Mouse (Mus musculus) bone marrow, adult 2 months (tissue): Measurements from ENCODE around the gene Coro7.

Experiments
- CTCF ChIP-seq: fragments of 200-500 bp; IDR thresholded peaks from 2 replicates; pipeline ENCODE4 v1.5.1; 2011; ENCODE audit warnings: low read length, control low read depth; ENCODE audit not compliant: control insufficient read depth, insufficient read depth
- POLR2A ChIP-seq: fragments of 200-500 bp; IDR thresholded peaks from 2 replicates; pipeline ENCODE4 v1.6.1; 2011; ENCODE audit warnings: low read depth, mild to moderate bottlenecking, control low read depth, low read length, borderline replicate concordance; ENCODE audit not compliant: control insufficient read depth

- TF ChIP-seq POLR2A, result no peak
- TF ChIP-seq CTCF, result no peak
Observed at GRCm38 (mm10) chr16:4646831-4647230, 32.7 kb downstream of the Coro7 start.
